Mouse (Mus musculus) cortical plate, adult 2 months (tissue): ENCODE measurements around the gene Alox12.

Experiments used
- CTCF ChIP-seq: fragments of 200-500 bp; IDR thresholded peaks from 2 replicates; pipeline ENCODE4 v1.5.1; 2011; ENCODE audit warnings: mild to moderate bottlenecking, control low read depth, low read length; ENCODE audit not compliant: insufficient read depth; ENCODE audit errors: extremely low read depth
- POLR2A ChIP-seq: fragments of 200-500 bp; IDR thresholded peaks from 2 replicates; pipeline ENCODE4 v1.6.1; 2011; ENCODE audit warnings: mild to moderate bottlenecking, low read length, control low read depth; ENCODE audit not compliant: insufficient read depth; ENCODE audit errors: extremely low read depth

DNA sequence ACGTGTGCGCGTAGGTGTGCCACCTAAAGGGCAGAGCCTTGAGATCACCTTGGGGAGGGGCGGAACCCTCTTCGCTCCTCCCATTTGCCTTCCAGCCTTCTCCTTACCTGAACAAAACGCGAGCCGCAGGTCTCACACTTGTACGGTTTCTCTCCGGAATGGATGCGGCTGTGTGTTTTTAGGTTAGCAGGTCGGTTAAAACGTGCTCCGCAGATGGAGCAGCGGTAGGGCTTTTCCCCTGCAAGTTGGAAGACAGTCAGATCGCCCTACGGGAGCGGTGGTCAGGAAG lies 28.6 kb downstream of the Alox12 start:
- TF ChIP-seq CTCF (no peak), POLR2A (no peak)
